ENCODE assay signal across 13 mouse cellular contexts in the genomic region with DNA sequence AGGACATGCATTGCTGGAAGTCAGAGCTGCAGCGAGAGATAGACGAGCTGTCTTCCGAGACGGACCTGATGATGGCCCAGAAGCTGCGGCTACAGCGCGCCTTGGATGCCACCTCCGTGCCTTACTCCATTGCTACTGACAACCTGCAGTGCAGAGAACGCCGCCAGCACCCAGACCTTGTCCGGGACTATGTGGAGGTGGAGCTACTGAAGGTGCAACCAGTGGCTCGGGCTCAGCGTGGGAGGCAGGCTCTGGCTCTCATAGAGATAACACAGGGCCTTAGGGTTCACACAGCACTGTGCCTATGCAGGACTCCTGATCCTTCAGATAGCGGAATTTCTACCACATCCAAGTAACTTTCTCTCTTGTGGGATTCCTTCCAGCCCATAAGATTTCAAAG. TPM values are rescaled to one million over a fixed set of nuclear protein-coding genes. Genes with fewer than 3 reads are reported as not detected.
DNase-seq lines count a peak whose midpoint lies in the region; ATAC-seq and TF ChIP-seq lines count a peak whose summit lies in the region.
"Had no signal": no experiment of that assay in that cellular context is flagged by ENCODE, and none has a peak within 500 bp of the region (broad histone marks: within the 10 kb centered on the region; RNA-seq: fewer than 3 reads in every experiment).

No protein-coding gene starts in this region.

- peaks cover 28% of the 10 kb centered on the region for H3K4me1 ChIP-seq in heart, embryonic 11.5 days (ENCODE audit: control insufficient read depth, insufficient read depth, low read length)
- H3K4me1 ChIP-seq in lung, embryonic 14.5 days (ENCODE audit: insufficient read depth): no peaks in the 10 kb centered on the region
- peaks cover 16% of the 10 kb centered on the region for H3K4me1 ChIP-seq in liver, embryonic 15.5 days (replicated peaks)

- 33% methylated on average over 14 of the region's 14 CpGs for WGBS in heart, embryonic 11.5 days (ENCODE audit: insufficient replicate concordance)
- WGBS in lung, embryonic 14.5 days: 34% methylated on average over 14 of the region's 14 CpGs
- 38% methylated on average over 14 of the region's 14 CpGs for WGBS in liver, embryonic 15.5 days (ENCODE audit: insufficient replicate concordance)

- DNase-seq in heart, adult 8-10 months (ENCODE audit: low spot score): no peak
- no peak for DNase-seq in lung, embryonic 14.5 days
- no peak for DNase-seq in lung, postnatal 10 days
- DNase-seq in R1 (ENCODE audit: low read depth, low spot score): peak; percentile 36
- no peak for DNase-seq in cerebellum, postnatal 4 days (ENCODE audit: low spot score in 2 of 2)
- DNase-seq in gastrocnemius, adult 2 months: no peak
- DNase-seq: cerebellum, adult 9-10 months had no signal

- no peaks in the 10 kb centered on the region for H3K9me3 ChIP-seq in heart, embryonic 11.5 days (replicated peaks; ENCODE audit: control insufficient read depth, low read length)
- no peaks in the 10 kb centered on the region for H3K9me3 ChIP-seq in lung, embryonic 14.5 days (ENCODE audit: low read depth, low read length)
- H3K9me3 ChIP-seq in liver, embryonic 15.5 days (replicated peaks): no peaks in the 10 kb centered on the region
- H3K9me3 ChIP-seq: embryonic facial prominence, embryonic 12.5 days had no signal

- TF ChIP-seq CTCF in lung, embryonic 14.5 days (IDR thresholded peaks at IDR 0.05; ENCODE audit: low read depth): no peak
- TF ChIP-seq CTCF in gastrocnemius, adult 2 months (IDR thresholded peaks at IDR 0.05): no peak

- H3K9ac ChIP-seq in heart, embryonic 11.5 days (ENCODE audit: low read depth, low read length): no peak overlapping the region
- H3K9ac ChIP-seq in lung, embryonic 14.5 days: no peak overlapping the region
- H3K9ac ChIP-seq in liver, embryonic 15.5 days: no peak overlapping the region
- H3K9ac ChIP-seq: embryonic facial prominence, embryonic 12.5 days had no signal

- no peaks in the 10 kb centered on the region for H3K36me3 ChIP-seq in heart, embryonic 11.5 days (ENCODE audit: control insufficient read depth, insufficient read depth, low read length)
- no peaks in the 10 kb centered on the region for H3K36me3 ChIP-seq in lung, embryonic 14.5 days (ENCODE audit: insufficient read depth)
- no peaks in the 10 kb centered on the region for H3K36me3 ChIP-seq in liver, embryonic 15.5 days (replicated peaks)
- H3K36me3 ChIP-seq: embryonic facial prominence, embryonic 12.5 days had no signal

- H3K4me3 ChIP-seq in heart, embryonic 11.5 days (ENCODE audit: low read depth, low read length): peak overlapping the region; percentile 18; the same call in 1 of the 2 replicates
- no peak overlapping the region for H3K4me3 ChIP-seq in lung, embryonic 14.5 days (ENCODE audit: low read depth, low read length)
- no peak overlapping the region; the same call in 1 of the 2 replicates for H3K4me3 ChIP-seq in liver, embryonic 15.5 days (replicated peaks)
- H3K4me3 ChIP-seq in gastrocnemius, adult 2 months: no peak overlapping the region
- H3K4me3 ChIP-seq: embryonic facial prominence, embryonic 12.5 days had no signal

- peaks cover 29% of the 10 kb centered on the region for H3K27me3 ChIP-seq in heart, embryonic 11.5 days (ENCODE audit: control insufficient read depth, insufficient read depth, low read length)
- peaks cover 9% of the 10 kb centered on the region for H3K27me3 ChIP-seq in lung, embryonic 14.5 days (ENCODE audit: insufficient read depth, low read length)
- peaks cover 26% of the 10 kb centered on the region for H3K27me3 ChIP-seq in liver, embryonic 15.5 days

- no peak for ATAC-seq in heart, embryonic 11.5 days (replicated peaks; ENCODE audit: insufficient number of reproducible peaks, low FRiP score, low TSS enrichment)
- no peak for ATAC-seq in lung, embryonic 14.5 days (ENCODE audit: insufficient read depth)
- ATAC-seq in liver, embryonic 15.5 days (ENCODE audit: insufficient read depth): peak; percentile 57

- no peak overlapping the region for H3K27ac ChIP-seq in heart, embryonic 11.5 days (ENCODE audit: low read depth, low read length)
- no peak overlapping the region for H3K27ac ChIP-seq in lung, embryonic 14.5 days (ENCODE audit: low read depth)
- H3K27ac ChIP-seq in liver, embryonic 15.5 days (replicated peaks): no peak overlapping the region
- H3K27ac ChIP-seq in gastrocnemius, adult 2 months: no peak overlapping the region
- H3K27ac ChIP-seq: embryonic facial prominence, embryonic 12.5 days had no signal

- peak overlapping the region; percentile 52 for H3K4me2 ChIP-seq in heart, embryonic 11.5 days
- peak overlapping the region; percentile 13; the same call in 1 of the 2 replicates for H3K4me2 ChIP-seq in lung, embryonic 14.5 days
- peak overlapping the region; percentile 50 for H3K4me2 ChIP-seq in liver, embryonic 15.5 days
- H3K4me2 ChIP-seq: embryonic facial prominence, embryonic 12.5 days had no signal

- intact Hi-C loops in gastrocnemius, adult 2 months (cut with DNase I): no loop called here

RNA-seq across cellular contexts. Expression of gene Tekt4, which starts 17.6 kb away (rescaled TPM):
- 0.97 and 1.2 TPM in 2 replicates for polyA plus RNA-seq in heart, embryonic 11.5 days (2014; fragmentation: Nextera tagmentation; extraction: Ambion mirVana)
- total RNA-seq in heart, adult 8-10 months (2022): under 1 TPM in 3 of 4 experiments, not detected in 1; 0.28 to 0.46 (median 0.33) TPM
- polyA plus RNA-seq in lung, embryonic 14.5 days (2014; fragmentation: Nextera tagmentation; extraction: Ambion mirVana): 0.18 and 0.20 TPM in 2 replicates
- polyA plus RNA-seq in liver, embryonic 15.5 days (2015; fragmentation: Nextera tagmentation; extraction: Ambion mirVana): 0.22 TPM in 1 of 2 replicates, not detected in the other
- not detected for total RNA-seq in gastrocnemius, adult 2 months (2021)
- total RNA-seq: hematopoietic stem cell, adult 5-6 weeks; megakaryocyte-erythroid progenitor cell, adult 5-6 weeks; neutrophil, adult 5-6 weeks had no signal

RNA-seq across cellular contexts. Expression of gene Sstr5, which starts 25.0 kb away (rescaled TPM):
- 0.84 and 1.0 TPM in 2 replicates for polyA plus RNA-seq in heart, embryonic 11.5 days (2014; fragmentation: Nextera tagmentation; extraction: Ambion mirVana)
- not detected for total RNA-seq in heart, adult 8-10 months (2022)
- 0.15 TPM in 1 of 2 replicates, not detected in the other for polyA plus RNA-seq in lung, embryonic 14.5 days (2014; fragmentation: Nextera tagmentation; extraction: Ambion mirVana)
- not detected in 2 replicates for polyA plus RNA-seq in liver, embryonic 15.5 days (2015; fragmentation: Nextera tagmentation; extraction: Ambion mirVana)
- not detected for total RNA-seq in gastrocnemius, adult 2 months (2021)
- total RNA-seq: hematopoietic stem cell, adult 5-6 weeks; megakaryocyte-erythroid progenitor cell, adult 5-6 weeks; neutrophil, adult 5-6 weeks had no signal

RNA-seq across cellular contexts. Expression of gene Cacna1h, which starts 38.5 kb away (rescaled TPM):
- 10.3 and 10.6 TPM in 2 replicates for polyA plus RNA-seq in heart, embryonic 11.5 days (2014; fragmentation: Nextera tagmentation; extraction: Ambion mirVana)
- total RNA-seq in heart, adult 8-10 months (2022): 1 to 10 TPM; 3.9 to 9.7 (median 7.7) TPM
- polyA plus RNA-seq in lung, embryonic 14.5 days (2014; fragmentation: Nextera tagmentation; extraction: Ambion mirVana): 3.6 and 4.4 TPM in 2 replicates
- 0.24 and 0.36 TPM in 2 replicates for polyA plus RNA-seq in liver, embryonic 15.5 days (2015; fragmentation: Nextera tagmentation; extraction: Ambion mirVana)
- total RNA-seq in gastrocnemius, adult 2 months (2021): 1 to 10 TPM in 1 of 2 experiments, under 1 TPM in 1; 0.94 to 1.7 TPM
